Mouse (Mus musculus): Measurements from ENCODE around the gene Tigd4. TPM values are rescaled to one million over a fixed set of nuclear protein-coding genes. Genes with fewer than 3 reads are reported as not detected.
A peak's percentile ranks its signal among the peaks of the same experiment; 100 is the strongest.

Tigd4 gene
- polyA plus RNA-seq, 1 experiment from 2014 or later = 0.05 TPM

- no peak for ATAC-seq (replicated peaks; ENCODE audit: low FRiP score, low read depth)
- Histone ChIP-seq H3K4me3 (replicated peaks; ENCODE audit: low read depth, low read length) (no peak overlapping the region), H3K36me3 (ENCODE audit: insufficient read depth, low read length) (no peaks in the 10 kb centered on the region), H3K9me3 (replicated peaks; ENCODE audit: low read length) (no peaks in the 10 kb centered on the region), H3K4me1 (replicated peaks; ENCODE audit: insufficient read depth, low read length) (no peaks in the 10 kb centered on the region), H3K4me2 (ENCODE audit: low read length) (no peak overlapping the region), H3K27ac (no peak overlapping the region), H3K27me3 (ENCODE audit: insufficient read depth, low read length) (no peaks in the 10 kb centered on the region), H3K9ac (ENCODE audit: low read depth, low read length) (no peak overlapping the region)
- 97% methylated on average over 7 of the region's 7 CpGs for WGBS
- DNase-seq (ENCODE audit: low spot score) = no peak
- no peak for TF ChIP-seq CTCF (IDR thresholded peaks at IDR 0.05; ENCODE audit: low read depth)
Measured at GRCm38 (mm10) chr3:84619056-84619455, 25.7 kb downstream of the Tigd4 start.

GRCm38 (mm10) chr3:84619725-84620124 lies 26.4 kb downstream of the Tigd4 start:
- no peak for TF ChIP-seq CTCF (IDR thresholded peaks at IDR 0.05; ENCODE audit: low read depth)
- no peaks in the 10 kb centered on the region for H3K9me3 ChIP-seq (replicated peaks; ENCODE audit: low read length)
- no peaks in the 10 kb centered on the region for H3K4me1 ChIP-seq (replicated peaks; ENCODE audit: insufficient read depth, low read length)
- no peaks in the 10 kb centered on the region for H3K36me3 ChIP-seq (ENCODE audit: insufficient read depth, low read length)
- DNase-seq (ENCODE audit: low spot score) (no peak), ATAC-seq (replicated peaks; ENCODE audit: low FRiP score, low read depth) (no peak)
- H3K27ac ChIP-seq = no peak overlapping the region
- H3K4me2 ChIP-seq (ENCODE audit: low read length) = no peak overlapping the region
- H3K27me3 ChIP-seq (ENCODE audit: insufficient read depth, low read length) = no peaks in the 10 kb centered on the region
- 94% methylated on average over 6 of the region's 6 CpGs for WGBS
- no peak overlapping the region for H3K4me3 ChIP-seq (replicated peaks; ENCODE audit: low read depth, low read length)
- H3K9ac ChIP-seq (ENCODE audit: low read depth, low read length) = no peak overlapping the region

GRCm38 (mm10) chr3:84622026-84622425 lies 28.7 kb downstream of the Tigd4 start:
- peaks cover 4% of the 10 kb centered on the region; the same call in 1 of the 2 replicates for H3K4me1 ChIP-seq (replicated peaks; ENCODE audit: insufficient read depth, low read length)
- no peaks in the 10 kb centered on the region for H3K9me3 ChIP-seq (replicated peaks; ENCODE audit: low read length)
- no peak overlapping the region for H3K4me3 ChIP-seq (replicated peaks; ENCODE audit: low read depth, low read length)
- no peak overlapping the region for H3K27ac ChIP-seq
- no peak overlapping the region for H3K9ac ChIP-seq (ENCODE audit: low read depth, low read length)
- ATAC-seq (replicated peaks; ENCODE audit: low FRiP score, low read depth) = no peak
- TF ChIP-seq CTCF (IDR thresholded peaks at IDR 0.05; ENCODE audit: low read depth) = no peak
- 36% methylated on average over 3 of the region's 3 CpGs for WGBS
- no peak for DNase-seq (ENCODE audit: low spot score)
- H3K36me3 ChIP-seq (ENCODE audit: insufficient read depth, low read length) = no peaks in the 10 kb centered on the region
- no peak overlapping the region for H3K4me2 ChIP-seq (ENCODE audit: low read length)
- no peaks in the 10 kb centered on the region for H3K27me3 ChIP-seq (ENCODE audit: insufficient read depth, low read length)

- H3K9ac ChIP-seq (ENCODE audit: low read depth, low read length) = no peak overlapping the region
- H3K4me2 ChIP-seq (ENCODE audit: low read length) = no peak overlapping the region
- no peaks in the 10 kb centered on the region for H3K9me3 ChIP-seq (replicated peaks; ENCODE audit: low read length)
- DNase-seq (ENCODE audit: low spot score) (no peak), ATAC-seq (replicated peaks; ENCODE audit: low FRiP score, low read depth) (no peak)
- no peaks in the 10 kb centered on the region for H3K4me1 ChIP-seq (replicated peaks; ENCODE audit: insufficient read depth, low read length)
- no peaks in the 10 kb centered on the region for H3K27me3 ChIP-seq (ENCODE audit: insufficient read depth, low read length)
- H3K27ac ChIP-seq = no peak overlapping the region
- no peaks in the 10 kb centered on the region for H3K36me3 ChIP-seq (ENCODE audit: insufficient read depth, low read length)
- no peak overlapping the region for H3K4me3 ChIP-seq (replicated peaks; ENCODE audit: low read depth, low read length)
- no peak for TF ChIP-seq CTCF (IDR thresholded peaks at IDR 0.05; ENCODE audit: low read depth)
- 96% methylated on average over 9 of the region's 9 CpGs for WGBS
Measured at GRCm38 (mm10) chr3:84631586-84631985, 38.2 kb downstream of the Tigd4 start.

GRCm38 (mm10) chr3:84637095-84637494 lies 43.7 kb downstream of the Tigd4 start:
- no peak overlapping the region for H3K4me3 ChIP-seq (replicated peaks; ENCODE audit: low read depth, low read length)
- peaks cover 4% of the 10 kb centered on the region; the same call in 1 of the 2 replicates for H3K4me1 ChIP-seq (replicated peaks; ENCODE audit: insufficient read depth, low read length)
- DNase-seq (ENCODE audit: low spot score) (no peak), ATAC-seq (replicated peaks; ENCODE audit: low FRiP score, low read depth) (no peak)
- WGBS = 71% methylated on average over 6 of the region's 6 CpGs
- no peaks in the 10 kb centered on the region for H3K36me3 ChIP-seq (ENCODE audit: insufficient read depth, low read length)
- H3K4me2 ChIP-seq (ENCODE audit: low read length) = no peak overlapping the region
- no peak overlapping the region for H3K9ac ChIP-seq (ENCODE audit: low read depth, low read length)
- no peak overlapping the region for H3K27ac ChIP-seq
- no peaks in the 10 kb centered on the region for H3K27me3 ChIP-seq (ENCODE audit: insufficient read depth, low read length)
- H3K9me3 ChIP-seq (replicated peaks; ENCODE audit: low read length) = no peaks in the 10 kb centered on the region
- no peak for TF ChIP-seq CTCF (IDR thresholded peaks at IDR 0.05; ENCODE audit: low read depth)

- DNase-seq (ENCODE audit: low spot score) (no peak), ATAC-seq (replicated peaks; ENCODE audit: low FRiP score, low read depth) (peak; percentile 73)
- H3K4me3 ChIP-seq (replicated peaks; ENCODE audit: low read depth, low read length) = no peak overlapping the region
- 49% methylated on average over 12 of the region's 12 CpGs for WGBS
- peaks cover 4% of the 10 kb centered on the region; the same call in 1 of the 2 replicates for H3K4me1 ChIP-seq (replicated peaks; ENCODE audit: insufficient read depth, low read length)
- no peaks in the 10 kb centered on the region for H3K9me3 ChIP-seq (replicated peaks; ENCODE audit: low read length)
- TF ChIP-seq CTCF (IDR thresholded peaks at IDR 0.05; ENCODE audit: low read depth) = no peak
- H3K27me3 ChIP-seq (ENCODE audit: insufficient read depth, low read length) = no peaks in the 10 kb centered on the region
- no peak overlapping the region for H3K9ac ChIP-seq (ENCODE audit: low read depth, low read length)
- H3K36me3 ChIP-seq (ENCODE audit: insufficient read depth, low read length) = no peaks in the 10 kb centered on the region
- H3K4me2 ChIP-seq (ENCODE audit: low read length) = no peak overlapping the region
- H3K27ac ChIP-seq = no peak overlapping the region
Measured at GRCm38 (mm10) chr3:84637890-84638578, 44.7 kb downstream of the Tigd4 start.

Measured in kidney, postnatal 0 days (tissue).